Mouse (Mus musculus) midbrain, embryonic 16.5 days (tissue): Measurements from ENCODE around the gene Gsta4. TPM values are rescaled to one million over a fixed set of nuclear protein-coding genes. Genes with fewer than 3 reads are reported as not detected.

Experiments
- ATAC-seq: fragments of 200-750 bp; cut with Nextera tagmentation; 2 replicates; pipeline ENCODE4 v1.8.0; 2017; ENCODE audit warnings: moderate TSS enrichment
- H3K27ac ChIP-seq: fragments of 300-500 bp; sonication (generic); 2 replicates; pipeline ENCODE4 v1.5.1; 2014; ENCODE audit warnings: mild to moderate bottlenecking, low read length, mixed read lengths
- H3K27me3 ChIP-seq: fragments of 300-500 bp; sonication (generic); 2 replicates; pipeline ENCODE4 v1.6.1; 2014; ENCODE audit warnings: low read depth, low read length, mixed read lengths; ENCODE audit not compliant: control insufficient read depth, insufficient read depth
- H3K36me3 ChIP-seq: fragments of 300-500 bp; sonication (generic); 2 replicates; pipeline ENCODE4 v1.6.1; 2014; ENCODE audit warnings: mild to moderate bottlenecking, low read length, moderate library complexity, mixed read lengths; ENCODE audit not compliant: control insufficient read depth, insufficient read depth
- H3K4me1 ChIP-seq: fragments of 300-500 bp; sonication (generic); 2 replicates; pipeline ENCODE4 v1.6.1; 2014; ENCODE audit warnings: mild to moderate bottlenecking, low read length, mixed read lengths; ENCODE audit not compliant: control insufficient read depth, insufficient read depth
- H3K4me2 ChIP-seq: fragments of 300-500 bp; sonication (generic); 2 replicates; pipeline ENCODE4 v1.6.1; 2014; ENCODE audit warnings: mild to moderate bottlenecking, low read length, mixed read lengths
- H3K4me3 ChIP-seq: fragments of 300-500 bp; sonication (generic); 2 replicates; pipeline ENCODE4 v1.5.1; 2014; ENCODE audit warnings: low read depth, mild to moderate bottlenecking, low read length, moderate library complexity, mixed read lengths
- H3K9ac ChIP-seq: fragments of 300-500 bp; sonication (generic); 2 replicates; pipeline ENCODE4 v1.6.1; 2014; ENCODE audit warnings: low read depth, low read length, mixed read lengths
- H3K9me3 ChIP-seq: fragments of 300-500 bp; sonication (generic); replicated peaks from 2 replicates; pipeline ENCODE4 v1.6.1; 2014; ENCODE audit warnings: mild to moderate bottlenecking, low read length, mixed read lengths; ENCODE audit not compliant: control insufficient read depth, poor library complexity, severe bottlenecking
- WGBS: fragments of 180-500 bp; shearing (Covaris S2); extraction: QIAGEN DNeasy Blood & Tissue Kit; methylation state at CpG from one replicate; pipeline ENCODE4 v1.1.7; 2014; 5-methylcytosine and 5-hydroxymethylcytosine counted together
- polyA plus RNA-seq: library from polyadenylated mRNA; unstranded; fragments of >200 nt; fragmentation: Nextera tagmentation; extraction: Ambion mirVana; gene quantifications from 2 replicates; pipeline ENCODE4 v1.2.1, GENCODE M21; 2015

Gsta4 gene
- polyA plus RNA-seq, 1 experiment from 2014 or later, result 18.5 TPM

DNA sequence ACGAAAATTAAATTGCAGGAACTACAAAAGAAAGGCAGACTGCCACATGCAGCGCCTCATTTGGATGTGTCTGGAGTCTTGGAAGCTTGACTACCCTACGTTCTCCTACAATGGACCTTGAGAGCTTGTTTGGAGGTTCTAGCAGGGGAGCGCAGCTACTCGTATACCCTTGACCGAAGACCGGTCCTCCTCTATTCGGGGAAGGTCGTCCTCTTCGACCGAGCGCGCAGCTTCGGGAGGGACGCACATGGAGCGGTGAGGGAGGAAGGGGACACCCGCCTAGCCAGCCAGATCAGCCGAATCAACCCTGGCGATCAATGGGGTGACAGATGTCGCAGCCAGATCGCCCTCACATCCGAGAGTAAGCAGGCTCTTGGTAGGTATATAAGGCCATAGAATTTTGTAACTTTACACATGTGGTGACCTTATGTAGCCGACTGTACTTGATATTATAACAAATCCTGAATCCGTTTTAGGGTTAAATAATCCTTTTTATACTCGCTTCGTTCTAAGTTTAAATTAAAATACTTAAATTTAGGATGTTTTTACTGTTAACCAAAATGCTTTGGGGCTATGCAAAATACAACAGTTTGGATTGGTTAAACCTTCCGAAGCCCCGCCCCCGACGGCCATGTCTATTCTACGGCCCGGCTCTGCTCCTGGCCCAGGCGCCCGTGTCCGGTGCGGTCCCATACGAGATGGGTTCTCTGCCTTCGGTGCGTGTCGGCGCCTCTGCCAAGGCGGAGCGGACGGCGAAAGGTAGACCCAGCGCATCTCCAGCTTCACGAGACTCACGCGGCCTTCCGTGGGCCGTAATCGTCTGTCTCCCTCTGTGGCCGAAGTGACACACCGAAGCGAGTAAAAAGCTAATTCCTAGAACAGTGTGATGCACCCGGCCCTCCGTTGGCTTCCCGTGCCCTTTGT, 7.0 kb upstream of the Gsta4 start:
- peak; percentile 98 for ATAC-seq

DNA sequence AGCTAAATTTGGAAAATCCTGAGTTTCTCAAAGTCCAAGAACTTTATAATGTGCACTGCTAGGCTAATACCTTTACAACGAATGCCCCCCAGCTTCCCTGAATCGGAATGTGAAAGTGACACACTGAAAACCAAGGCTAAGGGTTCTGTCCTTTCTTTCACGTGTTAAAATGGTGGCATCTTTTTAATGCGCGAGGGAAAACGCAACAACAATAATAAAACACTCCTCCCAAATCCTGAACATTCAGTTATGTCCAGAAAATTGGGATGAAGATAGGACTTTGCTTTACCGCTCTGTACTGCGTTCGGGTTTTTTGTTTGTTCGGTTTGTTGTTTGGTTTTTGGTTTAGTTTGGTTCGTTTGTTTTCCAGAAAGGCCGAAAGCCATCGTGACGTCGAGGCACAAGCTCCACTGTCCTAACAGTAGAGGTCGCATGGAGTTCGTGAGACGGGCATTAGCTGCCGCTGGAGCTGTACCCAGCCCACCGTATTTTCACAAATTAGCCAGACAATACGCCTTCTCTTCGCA, 6.3 kb upstream of the Gsta4 start:
- ATAC-seq, result peak; percentile 85
- peak overlapping the region; percentile 87 for H3K9ac ChIP-seq
- no peaks in the 10 kb centered on the region for H3K9me3 ChIP-seq
- peak overlapping the region; percentile 56 for H3K4me2 ChIP-seq
- peak overlapping the region; percentile 71 for H3K4me3 ChIP-seq
- peak overlapping the region; percentile 99 for H3K27ac ChIP-seq
- WGBS, result under 1% methylated on average over 22 of the region's 22 CpGs
- H3K27me3 ChIP-seq, result no peaks in the 10 kb centered on the region
- H3K36me3 ChIP-seq, result no peaks in the 10 kb centered on the region
- peaks cover 6% of the 10 kb centered on the region; the same call in 1 of the 2 replicates for H3K4me1 ChIP-seq

More for the DNA sequence above, 7.0 kb upstream of the Gsta4 start:
- Histone ChIP-seq H3K36me3 (no peaks in the 10 kb centered on the region), H3K4me3 (peak overlapping the region; percentile 71), H3K4me1 (peaks cover 6% of the 10 kb centered on the region; the same call in 1 of the 2 replicates), H3K27me3 (no peaks in the 10 kb centered on the region), H3K27ac (peak overlapping the region; percentile 99), H3K4me2 (peak overlapping the region; percentile 56), H3K9me3 (no peaks in the 10 kb centered on the region), H3K9ac (peak overlapping the region; percentile 87)
- WGBS, result under 1% methylated on average over 48 of the region's 58 CpGs

DNA sequence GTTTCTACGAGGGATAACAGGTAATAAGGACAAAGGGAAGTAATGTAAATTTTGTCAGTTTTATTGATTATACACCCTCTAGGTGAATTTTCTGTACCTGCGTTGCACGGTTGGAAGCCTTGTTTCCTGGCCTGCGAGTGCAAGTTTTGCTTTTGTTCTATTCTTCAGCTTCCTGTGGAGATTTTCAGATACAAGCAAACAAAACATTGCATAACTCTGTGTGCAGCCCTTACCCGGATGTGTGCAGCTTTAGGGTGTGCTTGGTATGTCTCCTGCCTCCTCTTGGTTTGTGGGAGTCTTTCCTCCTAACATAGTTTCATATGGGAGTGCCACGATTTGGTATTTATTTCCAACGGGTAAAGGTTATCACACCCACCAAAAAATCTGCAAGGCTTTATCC, 5.7 kb upstream of the Gsta4 start:
- Histone ChIP-seq H3K4me1 (peaks cover 6% of the 10 kb centered on the region; the same call in 1 of the 2 replicates), H3K36me3 (no peaks in the 10 kb centered on the region), H3K9me3 (no peaks in the 10 kb centered on the region), H3K27me3 (no peaks in the 10 kb centered on the region), H3K4me2 (peak overlapping the region; percentile 56), H3K27ac (peak overlapping the region; percentile 99), H3K9ac (peak overlapping the region; percentile 87), H3K4me3 (peak overlapping the region; percentile 71)
- WGBS, result 33% methylated on average over 7 of the region's 7 CpGs
- no peak for ATAC-seq

DNA sequence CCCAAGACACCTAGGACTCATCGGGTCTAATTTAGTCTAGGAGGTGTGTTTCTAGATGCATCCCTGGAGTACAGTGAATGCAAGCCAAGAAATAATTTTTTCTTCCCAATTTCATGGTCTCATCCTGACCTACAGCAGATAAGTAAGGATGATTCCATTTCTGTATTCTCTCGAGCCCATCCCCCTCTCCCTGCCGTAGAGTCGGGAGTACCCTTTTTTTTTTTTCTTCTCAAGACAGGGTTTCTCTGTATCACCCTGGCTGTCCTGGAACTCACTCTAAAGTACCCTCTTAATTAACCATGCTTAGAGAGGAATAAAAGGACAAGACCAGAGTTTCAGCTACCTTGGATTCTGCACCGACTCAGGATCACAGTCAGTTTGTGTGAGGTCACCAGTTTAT, 4.4 kb upstream of the Gsta4 start:
- Histone ChIP-seq H3K4me1 (peaks cover 6% of the 10 kb centered on the region; the same call in 1 of the 2 replicates), H3K27ac (no peak overlapping the region), H3K36me3 (no peaks in the 10 kb centered on the region), H3K4me2 (no peak overlapping the region), H3K9ac (no peak overlapping the region), H3K27me3 (no peaks in the 10 kb centered on the region), H3K9me3 (no peaks in the 10 kb centered on the region), H3K4me3 (no peak overlapping the region)
- no peak for ATAC-seq
- 74% methylated on average over 5 of the region's 5 CpGs for WGBS

DNA sequence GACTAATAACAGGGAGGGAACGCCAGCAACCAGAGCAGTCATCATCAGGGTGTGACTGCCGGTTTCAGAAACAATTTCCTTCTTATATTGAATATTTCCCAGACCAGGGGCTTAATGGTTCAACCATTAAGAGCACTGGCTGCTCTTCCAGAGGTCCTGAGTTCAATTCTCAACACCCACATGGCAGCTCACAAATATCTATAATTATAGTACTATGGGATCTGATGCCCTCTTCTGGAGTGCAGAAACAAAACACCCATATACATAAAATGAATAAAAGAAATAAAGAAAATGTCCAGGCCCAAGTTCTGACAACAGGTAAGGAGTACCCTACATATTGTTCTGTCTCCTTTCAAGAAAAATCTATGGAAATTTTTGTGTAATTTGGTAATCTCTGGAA, 3.5 kb upstream of the Gsta4 start:
- no peak for ATAC-seq
- H3K4me2 ChIP-seq, result no peak overlapping the region
- H3K9ac ChIP-seq, result no peak overlapping the region
- no peaks in the 10 kb centered on the region for H3K9me3 ChIP-seq
- H3K27me3 ChIP-seq, result no peaks in the 10 kb centered on the region
- no peak overlapping the region for H3K27ac ChIP-seq
- H3K4me1 ChIP-seq, result peaks cover 6% of the 10 kb centered on the region; the same call in 1 of the 2 replicates
- H3K4me3 ChIP-seq, result no peak overlapping the region
- H3K36me3 ChIP-seq, result no peaks in the 10 kb centered on the region
- WGBS, result 93% methylated on average over 2 of the region's 2 CpGs

DNA sequence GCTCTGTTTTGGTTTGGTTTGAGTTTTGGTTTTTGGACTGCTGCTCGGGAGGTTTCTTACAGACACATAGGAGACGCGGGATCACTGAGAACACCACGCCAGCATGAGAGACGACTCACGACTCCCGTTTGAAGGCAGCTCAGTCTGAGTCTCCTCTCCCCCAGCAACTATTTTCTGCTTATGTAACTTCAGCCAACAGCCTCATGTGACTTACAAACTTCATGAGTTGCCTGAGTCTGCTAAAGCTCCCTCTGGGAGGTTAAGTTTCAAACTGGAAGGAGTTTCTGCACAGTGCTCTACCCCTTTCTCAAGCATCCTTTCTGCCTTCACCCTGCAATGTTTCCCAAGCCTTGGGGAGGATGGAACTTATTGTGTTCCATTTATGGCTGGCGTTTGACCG, 3.1 kb downstream of the Gsta4 start:
- Histone ChIP-seq H3K4me3 (no peak overlapping the region), H3K9me3 (no peaks in the 10 kb centered on the region), H3K27me3 (peaks cover 3% of the 10 kb centered on the region; the same call in 1 of the 2 replicates), H3K9ac (no peak overlapping the region), H3K4me1 (peaks cover 4% of the 10 kb centered on the region; the same call in 1 of the 2 replicates), H3K27ac (no peak overlapping the region), H3K36me3 (no peaks in the 10 kb centered on the region), H3K4me2 (no peak overlapping the region)
- 90% methylated on average over 9 of the region's 9 CpGs for WGBS
- no peak for ATAC-seq

DNA sequence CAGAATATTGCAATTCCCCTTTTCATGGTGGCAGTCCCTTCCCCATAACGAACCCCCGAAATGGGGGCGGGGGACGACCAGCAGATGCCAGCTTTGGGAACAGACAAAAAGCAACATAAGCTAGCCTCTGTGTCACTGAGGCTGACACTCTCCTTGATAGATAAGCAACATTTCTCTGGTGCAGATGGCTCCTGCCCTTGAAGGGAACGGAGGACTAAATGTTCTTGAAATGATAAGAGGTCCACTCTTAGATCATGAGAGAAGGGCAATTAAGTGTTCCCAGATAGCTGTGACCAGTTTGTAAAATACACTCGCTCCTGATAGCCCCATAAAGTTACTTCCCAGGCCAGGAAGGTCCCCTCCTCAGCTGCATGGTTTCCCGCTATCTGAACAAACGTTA, 6.3 kb downstream of the Gsta4 start:
- Histone ChIP-seq H3K9me3 (no peaks in the 10 kb centered on the region), H3K27ac (no peak overlapping the region), H3K36me3 (no peaks in the 10 kb centered on the region), H3K4me3 (no peak overlapping the region), H3K4me2 (no peak overlapping the region), H3K9ac (no peak overlapping the region), H3K27me3 (peaks cover 3% of the 10 kb centered on the region; the same call in 1 of the 2 replicates), H3K4me1 (peaks cover 11% of the 10 kb centered on the region)
- no peak for ATAC-seq
- 89% methylated on average over 8 of the region's 8 CpGs for WGBS

DNA sequence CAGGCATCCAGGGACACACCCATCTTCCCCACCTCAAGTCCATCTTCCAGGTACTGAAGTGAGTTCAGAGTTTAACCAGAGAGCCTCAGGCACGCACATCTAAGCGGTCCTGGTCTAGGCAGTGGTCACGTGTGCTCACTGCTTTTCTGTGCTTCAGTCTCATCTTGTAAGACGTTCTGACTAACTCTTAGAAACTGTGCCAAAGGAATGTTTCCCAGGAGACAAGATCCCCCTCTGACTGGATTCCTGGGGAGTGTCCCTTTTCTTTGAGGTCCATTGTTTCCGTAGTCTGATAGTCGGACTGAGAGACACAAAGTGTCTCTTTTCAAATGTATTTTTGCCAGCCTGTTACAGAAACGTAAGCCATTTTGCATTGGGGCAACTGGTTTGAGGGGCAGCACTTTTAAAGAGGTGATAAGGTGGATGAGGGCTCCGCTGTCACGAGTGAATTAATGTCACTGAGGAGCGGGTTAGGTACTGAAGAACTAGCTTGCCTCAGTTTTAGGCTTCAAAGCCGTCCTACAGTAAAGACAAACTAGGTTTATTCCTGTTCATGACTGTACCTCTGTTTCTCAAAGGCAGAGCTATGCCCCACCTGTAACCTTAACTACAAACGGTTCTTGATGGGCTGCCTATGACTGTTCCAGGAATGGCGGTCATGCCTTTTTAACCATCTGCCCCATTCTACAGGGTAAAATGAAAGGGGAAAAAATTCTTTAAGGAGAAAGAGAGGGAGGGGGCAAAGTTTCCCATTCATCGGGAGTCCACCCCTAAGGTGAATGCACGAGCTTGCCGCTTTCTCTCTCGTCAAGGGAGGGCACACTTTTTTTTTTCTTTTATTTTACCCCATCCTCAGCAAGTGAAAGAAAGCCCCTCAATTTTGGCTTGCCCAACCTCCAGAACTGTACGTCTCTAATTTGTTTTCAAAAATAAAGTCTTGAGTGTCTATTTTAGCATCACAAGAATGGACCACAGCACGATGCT, 8.4 kb downstream of the Gsta4 start:
- no peaks in the 10 kb centered on the region for H3K36me3 ChIP-seq
- no peak overlapping the region for H3K27ac ChIP-seq
- H3K4me1 ChIP-seq, result peaks cover 11% of the 10 kb centered on the region
- peaks cover 3% of the 10 kb centered on the region; the same call in 1 of the 2 replicates for H3K27me3 ChIP-seq
- peak overlapping the region; percentile 77 for H3K4me2 ChIP-seq
- no peaks in the 10 kb centered on the region for H3K9me3 ChIP-seq
- under 1% methylated on average over 19 of the region's 19 CpGs for WGBS
- H3K4me3 ChIP-seq, result peak overlapping the region; percentile 40
- H3K9ac ChIP-seq, result no peak overlapping the region
- peak; percentile 63 for ATAC-seq
